Mouse (Mus musculus): Measurements from ENCODE around the gene Exog. TPM values are rescaled to one million over a fixed set of nuclear protein-coding genes. Genes with fewer than 3 reads are reported as not detected.

Gene Exog
- polyA plus RNA-seq, 1 experiment from 2014 or later = 21.4 TPM

GRCm38 (mm10) chr9:119503613-119504012 lies 58.9 kb downstream of the Exog start:
- DNase-seq (ENCODE audit: low spot score) = no peak

- DNase-seq (ENCODE audit: low spot score) = no peak
These were observed 60.4 kb downstream of the Exog start for GRCm38 (mm10) chr9:119504981-119505658.

GRCm38 (mm10) chr9:119510902-119511301 lies 66.2 kb downstream of the Exog start:
- no peak for DNase-seq (ENCODE audit: low spot score)

GRCm38 (mm10) chr9:119512993-119513392 lies 68.2 kb downstream of the Exog start:
- DNase-seq (ENCODE audit: low spot score) = no peak

GRCm38 (mm10) chr9:119513816-119514215 lies 69.1 kb downstream of the Exog start:
- no peak for DNase-seq (ENCODE audit: low spot score)

- DNase-seq (ENCODE audit: low spot score) = no peak
These were observed 70.2 kb downstream of the Exog start for GRCm38 (mm10) chr9:119514986-119515385.

Other genes with a start within 250 kb of the Exog start
- gene Slc22a13, start 235.8 kb upstream of the Exog start, polyA plus RNA-seq (2015; fragmentation: Nextera tagmentation; extraction: Ambion mirVana) = 0.08 TPM in 1 of 2 replicates, not detected in the other
- gene Oxsr1, start 122.5 kb upstream of the Exog start, polyA plus RNA-seq (2015; fragmentation: Nextera tagmentation; extraction: Ambion mirVana) = 9.3 and 11.7 TPM in 2 replicates
- 79.2 and 83.3 TPM in 2 replicates for gene Acaa1a, start 105.3 kb upstream of the Exog start, polyA plus RNA-seq (2015; fragmentation: Nextera tagmentation; extraction: Ambion mirVana)
- gene Myd88, start 103.5 kb upstream of the Exog start, polyA plus RNA-seq (2015; fragmentation: Nextera tagmentation; extraction: Ambion mirVana) = 34.3 and 34.4 TPM in 2 replicates
- gene Xylb, start 87.6 kb upstream of the Exog start, polyA plus RNA-seq (2015; fragmentation: Nextera tagmentation; extraction: Ambion mirVana) = 0.99 and 1.5 TPM in 2 replicates
- gene Slc22a14, start 79.4 kb upstream of the Exog start, polyA plus RNA-seq (2015; fragmentation: Nextera tagmentation; extraction: Ambion mirVana) = 0.09 TPM in 1 of 2 replicates, not detected in the other
- gene Acvr2b, start 42.8 kb upstream of the Exog start, polyA plus RNA-seq (2015; fragmentation: Nextera tagmentation; extraction: Ambion mirVana) = 3.5 and 5.6 TPM in 2 replicates
- 0.22 and 0.30 TPM in 2 replicates for gene Scn5a, start 134.1 kb downstream of the Exog start, polyA plus RNA-seq (2015; fragmentation: Nextera tagmentation; extraction: Ambion mirVana)